Mouse (Mus musculus) CD4-positive naive resting alpha-beta T cell, adult 76 days (primary cell): Measurements from ENCODE around the gene Foxl1. TPM values are rescaled to one million over a fixed set of nuclear protein-coding genes. Genes with fewer than 3 reads are reported as not detected.

Experiments
- total RNA-seq: library from RNA; stranded (reverse); gene quantifications from one replicate; pipeline ENCODE4 v1.2.4, GENCODE M21; 2023

The Foxl1 gene
- total RNA-seq: not detected

DNA sequence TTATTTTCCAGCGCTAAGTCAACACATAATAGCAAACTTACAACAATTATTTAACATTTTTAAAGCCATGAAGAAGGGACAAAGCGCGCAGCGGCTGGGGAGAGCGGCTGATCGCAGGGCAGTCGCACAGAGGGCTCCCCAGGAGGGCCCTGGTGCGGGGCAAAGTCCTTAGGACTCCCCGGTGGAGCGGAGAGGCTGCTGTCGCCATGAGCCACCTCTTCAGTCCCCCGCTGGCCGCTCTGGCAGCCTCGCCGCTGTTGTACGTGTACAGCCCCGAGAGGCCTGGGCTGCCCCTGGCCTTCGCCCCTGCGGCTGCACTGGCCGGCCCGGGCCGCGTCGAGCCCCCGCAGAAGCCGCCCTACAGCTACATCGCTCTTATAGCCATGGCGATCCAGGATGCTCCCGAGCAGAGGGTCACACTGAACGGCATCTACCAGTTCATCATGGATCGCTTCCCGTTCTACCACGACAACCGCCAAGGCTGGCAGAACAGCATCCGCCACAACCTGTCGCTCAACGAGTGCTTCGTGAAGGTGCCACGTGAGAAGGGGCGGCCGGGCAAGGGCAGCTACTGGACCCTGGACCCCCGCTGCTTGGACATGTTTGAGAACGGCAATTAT is at the start of gene Foxl1:
TSS of gene Foxl1 (plus strand) at position 185 of the 620 bp plus-strand sequence.

DNA sequence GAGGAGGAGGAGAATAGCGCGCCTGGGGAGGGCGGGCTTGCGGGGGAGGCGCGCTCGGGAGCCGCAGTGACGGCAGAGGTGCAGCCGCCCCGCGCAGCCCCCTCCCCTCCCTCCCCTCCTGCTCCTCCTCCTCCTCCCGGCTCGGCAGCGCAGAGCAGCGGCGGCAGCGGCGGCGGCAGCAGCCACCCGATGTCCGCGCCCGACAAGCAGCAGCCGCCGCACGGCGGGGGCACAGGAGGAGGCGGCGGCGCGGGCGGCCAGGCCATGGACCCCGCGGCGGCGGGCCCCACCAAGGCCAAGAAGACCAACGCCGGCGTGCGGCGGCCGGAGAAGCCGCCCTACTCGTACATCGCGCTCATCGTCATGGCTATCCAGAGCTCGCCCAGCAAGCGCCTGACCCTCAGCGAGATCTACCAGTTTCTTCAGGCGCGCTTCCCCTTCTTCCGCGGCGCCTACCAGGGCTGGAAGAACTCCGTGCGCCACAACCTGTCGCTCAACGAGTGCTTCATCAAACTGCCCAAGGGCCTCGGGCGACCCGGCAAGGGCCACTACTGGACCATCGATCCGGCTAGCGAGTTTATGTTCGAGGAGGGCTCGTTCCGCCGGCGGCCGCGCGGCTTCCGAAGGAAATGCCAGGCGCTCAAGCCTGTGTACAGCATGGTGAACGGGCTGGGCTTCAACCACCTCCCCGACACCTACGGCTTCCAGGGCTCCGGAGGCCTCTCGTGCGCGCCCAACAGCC is 43.4 kb upstream of the Foxl1 start, which contains the start of gene Foxf1:
TSS of gene Foxf1 (plus strand) at position 177 of the 742 bp plus-strand sequence.

DNA sequence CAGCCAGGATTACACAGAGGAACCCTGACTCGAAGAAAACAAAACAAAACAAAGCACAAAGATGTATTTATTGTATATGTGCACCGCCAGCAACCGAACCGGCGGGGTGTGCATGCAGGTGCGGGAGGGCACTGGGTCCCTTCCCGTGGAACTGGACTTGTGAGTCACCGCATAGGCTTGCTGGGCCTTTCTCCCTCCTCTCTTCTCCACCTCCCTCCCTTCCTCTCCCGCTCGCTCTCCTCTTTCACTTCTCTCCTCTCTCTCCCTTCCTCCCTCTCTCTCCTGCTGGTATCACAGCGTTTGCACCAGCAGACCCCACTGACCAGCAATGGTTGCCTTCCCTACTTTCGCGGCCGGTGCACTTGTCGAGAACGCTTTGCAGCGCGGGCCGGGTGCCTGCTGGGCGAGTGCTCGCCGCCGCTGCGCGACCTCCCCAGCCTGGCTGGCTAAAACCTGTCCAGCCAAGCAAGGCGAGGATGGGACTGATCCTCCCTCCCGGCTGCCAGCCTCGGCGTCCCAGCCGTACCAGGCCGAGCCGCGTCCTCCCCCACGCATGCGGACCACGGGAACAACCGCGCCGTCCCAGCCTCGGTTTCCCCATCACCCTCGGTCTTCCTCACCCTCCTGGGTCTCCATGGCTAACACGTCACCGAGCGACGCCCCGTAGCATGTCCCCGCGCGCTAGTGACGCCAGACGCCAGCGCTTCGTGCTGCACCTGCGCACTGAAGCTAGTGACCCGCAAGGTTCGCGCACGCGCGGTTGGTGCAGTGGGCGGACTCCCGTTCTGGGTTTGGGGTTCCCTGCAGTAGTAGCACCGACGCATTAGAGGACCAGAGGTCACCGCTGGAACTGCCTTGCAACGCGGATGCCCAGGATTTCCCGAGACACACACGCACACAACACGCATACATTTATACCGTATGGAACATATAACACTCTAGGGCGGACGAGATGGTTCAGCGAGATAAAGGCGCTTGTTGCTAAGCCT is 19.8 kb upstream of the Foxl1 start, which contains the start of gene Mthfsd:
TSS of gene Mthfsd (minus strand) at position 725 of the 989 bp plus-strand sequence.

DNA sequence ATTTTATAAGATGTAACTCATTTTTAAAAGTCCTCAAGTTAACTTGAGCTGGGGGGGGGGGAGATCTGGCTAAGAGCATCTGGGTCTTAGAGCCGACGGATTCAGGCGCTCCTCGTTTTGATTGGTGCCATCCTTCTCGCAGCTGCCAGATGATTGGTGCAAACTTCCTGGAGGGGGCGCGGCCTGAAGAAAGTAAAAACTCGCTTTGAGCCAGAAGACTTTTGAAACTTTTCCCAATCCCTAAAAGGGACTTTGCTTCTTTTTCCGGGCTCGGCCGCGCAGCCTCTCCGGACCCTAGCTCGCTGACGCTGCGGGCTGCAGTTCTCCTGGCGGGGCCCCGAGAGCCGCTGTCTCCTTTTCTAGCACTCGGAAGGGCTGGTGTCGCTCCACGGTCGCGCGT is 11.8 kb upstream of the Foxl1 start, which contains the start of gene Foxc2:
TSS of gene Foxc2 (plus strand) at position 224 of the 400 bp plus-strand sequence.

Other genes with a start within 250 kb of the Foxl1 start
- gene Foxf1, start 43.6 kb upstream of the Foxl1 start, total RNA-seq: not detected
- 17.3 TPM for gene Mthfsd, start 19.5 kb upstream of the Foxl1 start, total RNA-seq
- not detected for gene Foxc2, start 11.8 kb upstream of the Foxl1 start, total RNA-seq